Mouse (Mus musculus) heart, embryonic 15.5 days (tissue): Measurements from ENCODE around the gene Kcnj16. TPM values are rescaled to one million over a fixed set of nuclear protein-coding genes. Genes with fewer than 3 reads are reported as not detected.
A peak's percentile ranks its signal among the peaks of the same experiment; 100 is the strongest.

Experiments used
- ATAC-seq: fragments of 200-750 bp; cut with Nextera tagmentation; replicated peaks from 2 replicates; pipeline ENCODE4 v1.8.0; 2017; ENCODE audit warnings: low read depth, moderate TSS enrichment; ENCODE audit not compliant: insufficient number of reproducible peaks, insufficient read depth, low FRiP score
- H3K27ac ChIP-seq: fragments of 300-500 bp; sonication (generic); 2 replicates; pipeline ENCODE4 v1.5.1; 2015; ENCODE audit warnings: mild to moderate bottlenecking, inconsistent platforms
- H3K27me3 ChIP-seq: fragments of 300-500 bp; sonication (generic); 2 replicates; pipeline ENCODE4 v1.6.1; 2015; ENCODE audit warnings: inconsistent platforms
- H3K36me3 ChIP-seq: fragments of 300-500 bp; sonication (generic); 2 replicates; pipeline ENCODE4 v1.6.1; 2015; ENCODE audit warnings: mild to moderate bottlenecking, inconsistent platforms
- H3K4me1 ChIP-seq: fragments of 300-500 bp; sonication (generic); replicated peaks from 2 replicates; pipeline ENCODE4 v1.6.1; 2015; ENCODE audit warnings: inconsistent platforms
- H3K4me2 ChIP-seq: fragments of 300-500 bp; sonication (generic); 2 replicates; pipeline ENCODE4 v1.6.1; 2015; ENCODE audit warnings: inconsistent platforms, mild to moderate bottlenecking, moderate library complexity
- H3K4me3 ChIP-seq: fragments of 300-500 bp; sonication (generic); 2 replicates; pipeline ENCODE4 v1.5.1; 2015; ENCODE audit warnings: mild to moderate bottlenecking, inconsistent platforms
- H3K9ac ChIP-seq: fragments of 300-500 bp; sonication (generic); 2 replicates; pipeline ENCODE4 v1.6.1; 2015; ENCODE audit warnings: mild to moderate bottlenecking, inconsistent platforms
- H3K9me3 ChIP-seq: fragments of 300-500 bp; sonication (generic); replicated peaks from 2 replicates; pipeline ENCODE4 v1.6.1; 2016; ENCODE audit warnings: inconsistent platforms
- WGBS: fragments of 180-500 bp; shearing (Covaris S2); methylation state at CpG from one replicate; pipeline ENCODE4 v1.1.7; 2015; ENCODE audit warnings: mixed read lengths; 5-methylcytosine and 5-hydroxymethylcytosine counted together
- polyA plus RNA-seq: library from polyadenylated mRNA; unstranded; fragments of >200 nt; fragmentation: Nextera tagmentation; extraction: Ambion mirVana; gene quantifications from 2 replicates; pipeline ENCODE4 v1.2.1, GENCODE M21; 2015

Kcnj16 gene
- polyA plus RNA-seq, 1 experiment from 2014 or later, result not detected

GRCm38 (mm10) chr11:111056030-111056429, 88.2 kb downstream of the Kcnj16 start:
- WGBS, result 66% methylated on average over 13 of the region's 13 CpGs
- H3K36me3 ChIP-seq, result no peaks in the 10 kb centered on the region
- no peaks in the 10 kb centered on the region for H3K27me3 ChIP-seq

GRCm38 (mm10) chr11:111057435-111057834, 89.6 kb downstream of the Kcnj16 start:
- ATAC-seq, result no peak
- no peak overlapping the region for H3K4me3 ChIP-seq
- no peaks in the 10 kb centered on the region for H3K9me3 ChIP-seq
- no peaks in the 10 kb centered on the region; the same call in 1 of the 2 replicates for H3K4me1 ChIP-seq
- no peak overlapping the region for H3K4me2 ChIP-seq
- no peaks in the 10 kb centered on the region for H3K27me3 ChIP-seq
- H3K27ac ChIP-seq, result no peak overlapping the region
- H3K36me3 ChIP-seq, result no peaks in the 10 kb centered on the region
- 97% methylated on average over 4 of the region's 4 CpGs for WGBS
- H3K9ac ChIP-seq, result no peak overlapping the region

More at GRCm38 (mm10) chr11:111056030-111056429, 88.2 kb downstream of the Kcnj16 start:
- no peak for ATAC-seq
- H3K9ac ChIP-seq, result no peak overlapping the region
- H3K4me2 ChIP-seq, result no peak overlapping the region
- H3K4me3 ChIP-seq, result no peak overlapping the region
- H3K9me3 ChIP-seq, result no peaks in the 10 kb centered on the region
- no peak overlapping the region for H3K27ac ChIP-seq
- no peaks in the 10 kb centered on the region; the same call in 1 of the 2 replicates for H3K4me1 ChIP-seq

GRCm38 (mm10) chr11:111059440-111059839, 91.6 kb downstream of the Kcnj16 start:
- no peaks in the 10 kb centered on the region for H3K9me3 ChIP-seq
- no peak for ATAC-seq
- no peak overlapping the region for H3K27ac ChIP-seq
- H3K36me3 ChIP-seq, result no peaks in the 10 kb centered on the region
- no peak overlapping the region for H3K4me3 ChIP-seq
- H3K9ac ChIP-seq, result no peak overlapping the region
- no peaks in the 10 kb centered on the region for H3K27me3 ChIP-seq
- H3K4me2 ChIP-seq, result no peak overlapping the region
- peaks cover under 1% of the 10 kb centered on the region; the same call in 1 of the 2 replicates for H3K4me1 ChIP-seq

- ATAC-seq, result no peak
Observed at GRCm38 (mm10) chr11:111060216-111060615, 92.4 kb downstream of the Kcnj16 start.

GRCm38 (mm10) chr11:111064751-111065527, 97.1 kb downstream of the Kcnj16 start:
- Histone ChIP-seq H3K4me2 (peak overlapping the region; percentile 94), H3K9me3 (no peaks in the 10 kb centered on the region), H3K4me1 (peaks cover 16% of the 10 kb centered on the region), H3K27me3 (no peaks in the 10 kb centered on the region), H3K9ac (peak overlapping the region; percentile 77), H3K36me3 (no peaks in the 10 kb centered on the region), H3K4me3 (peak overlapping the region; percentile 80), H3K27ac (peak overlapping the region; percentile 91)
- 0 out of 2 replicates have a peak, but pooled peaks have one; percentile 17 for ATAC-seq
- under 1% methylated on average over 25 of the region's 25 CpGs for WGBS

More at GRCm38 (mm10) chr11:111060216-111060615, 92.4 kb downstream of the Kcnj16 start:
- Histone ChIP-seq H3K4me2 (no peak overlapping the region), H3K36me3 (no peaks in the 10 kb centered on the region), H3K9me3 (no peaks in the 10 kb centered on the region), H3K4me3 (no peak overlapping the region), H3K27ac (no peak overlapping the region), H3K27me3 (no peaks in the 10 kb centered on the region), H3K9ac (no peak overlapping the region), H3K4me1 (peaks cover 2% of the 10 kb centered on the region; the same call in 1 of the 2 replicates)
- 49% methylated on average over 5 of the region's 5 CpGs for WGBS

- Histone ChIP-seq H3K9me3 (no peaks in the 10 kb centered on the region), H3K27me3 (no peaks in the 10 kb centered on the region), H3K4me3 (peak within 1 kb of the TSS; percentile 80), H3K27ac (peak within 1 kb of the TSS; percentile 91), H3K4me1 (peaks cover 20% of the 10 kb centered on the region), H3K4me2 (peak within 1 kb of the TSS; percentile 94), H3K36me3 (no peaks in the 10 kb centered on the region), H3K9ac (peak within 1 kb of the TSS; percentile 77)
- under 1% methylated on average over 28 of the region's 28 CpGs for WGBS
- ATAC-seq, result peak; percentile 97
Observed at GRCm38 (mm10) chr11:111065635-111066298, 97.9 kb downstream of the Kcnj16 start, which contains the start of gene Kcnj2. TSS of gene Kcnj2 (plus strand) at chr11:111066164.

GRCm38 (mm10) chr11:111066299-111066691, 98.5 kb downstream of the Kcnj16 start:
- WGBS, result under 1% methylated on average over 9 of the region's 9 CpGs
- peak; percentile 54 for ATAC-seq

GRCm38 (mm10) chr11:111067787-111068186, 100.0 kb downstream of the Kcnj16 start:
- Histone ChIP-seq H3K9me3 (no peaks in the 10 kb centered on the region), H3K4me3 (peak overlapping the region; percentile 80), H3K4me1 (peaks cover 21% of the 10 kb centered on the region), H3K27ac (0 out of 2 replicates have a peak overlapping the region, but pooled peaks have one; percentile 83), H3K4me2 (peak overlapping the region; percentile 94), H3K36me3 (peaks cover 16% of the 10 kb centered on the region), H3K27me3 (no peaks in the 10 kb centered on the region), H3K9ac (peak overlapping the region; percentile 77)
- WGBS, result 64% methylated on average over 3 of the region's 3 CpGs
- ATAC-seq, result no peak

More at GRCm38 (mm10) chr11:111066299-111066691, 98.5 kb downstream of the Kcnj16 start:
- Histone ChIP-seq H3K9me3 (no peaks in the 10 kb centered on the region), H3K27me3 (no peaks in the 10 kb centered on the region), H3K4me3 (peak overlapping the region; percentile 80), H3K4me1 (peaks cover 20% of the 10 kb centered on the region), H3K4me2 (peak overlapping the region; percentile 94), H3K36me3 (peaks cover under 1% of the 10 kb centered on the region; the same call in 1 of the 2 replicates), H3K27ac (peak overlapping the region; percentile 83), H3K9ac (peak overlapping the region; percentile 77)

GRCm38 (mm10) chr11:111070460-111070859, 102.6 kb downstream of the Kcnj16 start:
- Histone ChIP-seq H3K4me1 (peaks cover 24% of the 10 kb centered on the region), H3K36me3 (peaks cover 28% of the 10 kb centered on the region), H3K27me3 (no peaks in the 10 kb centered on the region), H3K27ac (0 out of 2 replicates have a peak overlapping the region, but pooled peaks have one; percentile 11), H3K9ac (no peak overlapping the region), H3K9me3 (no peaks in the 10 kb centered on the region), H3K4me2 (peak overlapping the region; percentile 29; the same call in 1 of the 2 replicates), H3K4me3 (no peak overlapping the region)
- ATAC-seq, result no peak

- H3K36me3 ChIP-seq, result peaks cover 28% of the 10 kb centered on the region
Observed at GRCm38 (mm10) chr11:111074131-111074530, 106.3 kb downstream of the Kcnj16 start.

More at GRCm38 (mm10) chr11:111074131-111074530, 106.3 kb downstream of the Kcnj16 start:
- no peak overlapping the region for H3K27ac ChIP-seq
- no peak overlapping the region for H3K4me3 ChIP-seq
- no peaks in the 10 kb centered on the region for H3K27me3 ChIP-seq
- H3K9ac ChIP-seq, result no peak overlapping the region
- no peak overlapping the region for H3K4me2 ChIP-seq
- no peak for ATAC-seq
- peaks cover 15% of the 10 kb centered on the region for H3K4me1 ChIP-seq
- no peaks in the 10 kb centered on the region for H3K9me3 ChIP-seq
